In genomic region chr8:88285469-88286356, GRCm38 (mm10) we compare ENCODE assay signal across 11 mouse cellular contexts. TPM values are rescaled to one million over a fixed set of nuclear protein-coding genes. Genes with fewer than 3 reads are reported as not detected.
DNase-seq lines count a peak whose midpoint lies in the region; ATAC-seq lines count a peak whose summit lies in the region.
"Had no signal": no experiment of that assay in that cellular context is flagged by ENCODE, and none has a peak within 500 bp of the region (broad histone marks: within the 10 kb centered on the region; RNA-seq: fewer than 3 reads in every experiment).

No protein-coding gene starts in this region.

- peaks cover 37% of the 10 kb centered on the region for H3K27me3 ChIP-seq in heart, embryonic 10.5 days (ENCODE audit: insufficient read depth, poor library complexity, severe bottlenecking)
- H3K27me3 ChIP-seq in liver, embryonic 11.5 days (replicated peaks; ENCODE audit: control insufficient read depth, insufficient read depth, low read length), result no peaks in the 10 kb centered on the region
- H3K27me3 ChIP-seq: limb, embryonic 15.5 days had no signal

- 77% methylated on average over 8 of the region's 8 CpGs for WGBS in heart, embryonic 10.5 days
- 66% methylated on average over 8 of the region's 8 CpGs for WGBS in liver, embryonic 11.5 days

- 0 out of 2 replicates have a peak overlapping the region, but pooled peaks have one; percentile 16 for H3K4me2 ChIP-seq in liver, embryonic 11.5 days
- H3K4me2 ChIP-seq: limb, embryonic 15.5 days had no signal

- no peaks in the 10 kb centered on the region for H3K9me3 ChIP-seq in heart, embryonic 10.5 days
- no peaks in the 10 kb centered on the region for H3K9me3 ChIP-seq in liver, embryonic 11.5 days (ENCODE audit: control insufficient read depth, low read length)
- H3K9me3 ChIP-seq: limb, embryonic 15.5 days had no signal

- no peak for DNase-seq in heart, embryonic 10.5 days (ENCODE audit: low spot score)
- no peak for DNase-seq in heart, adult 9 months (ENCODE audit: low spot score in 2 of 2)
- DNase-seq in thymus, postnatal 14 days, result peak; percentile 61
- no peak for DNase-seq in thymus, postnatal 10 days (ENCODE audit: low spot score in 2 of 2)
- no peak for DNase-seq in liver, embryonic 11.5 days (ENCODE audit: low spot score)
- DNase-seq in thymus, postnatal 36 days, result peak; percentile 53 to 55
- DNase-seq in adrenal gland, adult 18-20 months (ENCODE audit: low spot score in 2 of 2), result no peak
- DNase-seq in kidney, adult 18-20 months, result no peak
- DNase-seq: forebrain, postnatal 0 days; midbrain, embryonic 14.5 days had no signal

- ATAC-seq in liver, embryonic 11.5 days (replicated peaks; ENCODE audit: low FRiP score), result peak; percentile 46
- ATAC-seq: forebrain, postnatal 0 days had no signal

- H3K27ac ChIP-seq in heart, embryonic 10.5 days, result 0 out of 2 replicates have a peak overlapping the region, but pooled peaks have one; percentile 32
- H3K27ac ChIP-seq in liver, embryonic 11.5 days (ENCODE audit: low read depth, low read length), result peak overlapping the region; percentile 45
- H3K27ac ChIP-seq: limb, embryonic 15.5 days had no signal

- H3K4me1 ChIP-seq in heart, embryonic 10.5 days, result peaks cover 52% of the 10 kb centered on the region
- peaks cover 56% of the 10 kb centered on the region for H3K4me1 ChIP-seq in liver, embryonic 11.5 days (replicated peaks; ENCODE audit: control insufficient read depth, insufficient read depth, low read length)

- H3K36me3 ChIP-seq in heart, embryonic 10.5 days, result no peaks in the 10 kb centered on the region
- H3K36me3 ChIP-seq in liver, embryonic 11.5 days (ENCODE audit: control insufficient read depth, insufficient read depth, low read length), result no peaks in the 10 kb centered on the region
- H3K36me3 ChIP-seq: limb, embryonic 15.5 days had no signal

- H3K4me3 ChIP-seq in heart, embryonic 10.5 days, result no peak overlapping the region
- H3K4me3 ChIP-seq in liver, embryonic 11.5 days (ENCODE audit: low read depth, low read length), result no peak overlapping the region
- H3K4me3 ChIP-seq: limb, embryonic 15.5 days had no signal

- no peak overlapping the region for H3K9ac ChIP-seq in liver, embryonic 11.5 days (ENCODE audit: low read depth, low read length)
- H3K9ac ChIP-seq: forebrain, postnatal 0 days; limb, embryonic 15.5 days had no signal

RNA-seq across cellular contexts. Expression of gene Adcy7, which starts 13.5 kb away (rescaled TPM):
- polyA plus RNA-seq in heart, embryonic 10.5 days (2016; fragmentation: Nextera tagmentation; extraction: Ambion mirVana), result 3.4 and 4.0 TPM in 2 replicates
- 46.6 and 49.7 TPM in 2 replicates for polyA plus RNA-seq in liver, embryonic 11.5 days (2014; fragmentation: Nextera tagmentation; extraction: Ambion mirVana)
- 10 to 100 TPM in 1 of 2 experiments, 1 to 10 TPM in 1; 5.7 to 11.4 TPM for total RNA-seq in adrenal gland, adult 18-20 months (2021)

Comparison
In these comparisons a context has a peak if more than half of its experiments do, and no peak if none do; other contexts are left out.
1. DNase-seq: peak in thymus, postnatal 14 days (single experiment) and thymus, postnatal 36 days (2 of 2); none in heart, embryonic 10.5 days (single experiment), heart, adult 9 months (0 of 2), thymus, postnatal 10 days (0 of 2), liver, embryonic 11.5 days (single experiment), adrenal gland, adult 18-20 months (0 of 2) and kidney, adult 18-20 months (single experiment).